Mouse (Mus musculus): Measurements from ENCODE around the gene D17Wsu92e.

DNA sequence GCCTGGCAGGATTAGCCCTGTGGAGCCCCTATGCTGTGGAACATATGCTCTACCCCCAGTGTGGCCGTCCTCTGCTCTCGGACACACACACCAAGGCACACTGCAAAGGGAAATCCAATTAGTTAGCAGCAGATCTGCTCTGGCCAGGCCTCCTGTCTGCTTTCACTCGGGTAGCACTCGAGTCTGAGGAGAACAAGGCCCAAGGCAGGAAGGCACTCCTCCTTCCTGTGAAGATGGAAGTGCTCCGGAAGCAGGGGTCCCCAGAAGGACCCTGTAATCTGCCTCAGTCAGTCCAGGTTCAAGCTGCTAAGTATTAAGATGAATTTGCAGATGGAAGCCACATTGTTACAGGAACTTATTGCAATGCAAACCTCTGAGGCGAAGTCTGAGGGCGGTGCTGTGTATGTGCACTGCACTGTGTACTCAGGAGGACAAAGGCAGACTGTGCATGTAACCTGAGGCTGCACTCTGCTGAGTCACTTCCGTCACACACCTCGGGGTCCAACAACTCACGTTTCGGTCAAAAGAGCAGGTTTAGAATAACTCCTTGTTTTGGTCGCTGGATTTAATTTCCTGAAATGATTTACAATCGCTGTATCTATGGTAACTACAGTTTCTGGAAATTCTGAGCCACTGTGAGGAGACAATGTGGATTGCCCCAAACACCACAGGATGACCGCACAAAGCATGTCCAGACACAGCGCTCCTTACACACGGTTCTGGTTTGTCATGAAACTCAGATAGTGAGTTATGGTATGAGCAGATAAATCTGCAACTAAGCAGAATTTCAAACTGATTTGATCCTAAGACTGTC lies 20.5 kb downstream of the D17Wsu92e start:
- no peak for TF ChIP-seq CHD2 (IDR thresholded peaks at IDR 0.05; ENCODE audit: low read depth, low read length)
- TF ChIP-seq ZNF384 (IDR thresholded peaks at IDR 0.05; ENCODE audit: low read depth, low read length), result no peak
- no peak for TF ChIP-seq ZC3H11A (IDR thresholded peaks at IDR 0.05; ENCODE audit: borderline replicate concordance, low read depth, low read length)

All from ES-E14 (cell line).